Mouse (Mus musculus) right cerebral cortex, postnatal 4 days (tissue): ENCODE measurements around the gene Prdx5.

Experiments
- DNase-seq: peaks from one replicate; pipeline ENCODE4 v3.0.0-alpha.2; 2022

Gene Prdx5

GRCm38 (mm10) chr19:6909507-6910289 lies at the start of gene Prdx5, which contains the start of gene Trmt112:
Gene Prdx5, minus strand, starts transcription at chr19:6910106.
Gene Trmt112, plus strand, starts transcription at chr19:6909698.
- DNase-seq, result peak; percentile 89

DNA sequence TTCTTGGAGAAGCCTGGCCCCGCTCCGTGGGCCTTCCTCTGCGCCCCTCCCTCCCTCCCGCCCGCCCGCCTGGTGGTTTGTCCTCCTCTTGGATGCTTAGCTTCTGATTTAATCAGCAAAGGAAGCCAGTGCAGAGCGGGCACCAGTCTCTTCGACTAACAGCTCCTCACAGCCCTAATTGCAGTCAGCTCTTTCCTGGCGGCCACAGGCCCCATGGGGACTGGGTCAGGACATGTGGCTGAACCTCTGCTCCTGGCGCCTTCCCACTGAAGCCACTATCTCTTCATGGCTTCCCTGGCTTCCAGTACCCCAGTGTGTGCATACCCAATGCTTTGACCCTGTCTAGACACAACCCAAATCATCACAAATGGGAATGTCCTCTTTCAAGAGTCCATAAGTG lies 46.6 kb upstream of the Prdx5 start:
- DNase-seq, result no peak

DNA sequence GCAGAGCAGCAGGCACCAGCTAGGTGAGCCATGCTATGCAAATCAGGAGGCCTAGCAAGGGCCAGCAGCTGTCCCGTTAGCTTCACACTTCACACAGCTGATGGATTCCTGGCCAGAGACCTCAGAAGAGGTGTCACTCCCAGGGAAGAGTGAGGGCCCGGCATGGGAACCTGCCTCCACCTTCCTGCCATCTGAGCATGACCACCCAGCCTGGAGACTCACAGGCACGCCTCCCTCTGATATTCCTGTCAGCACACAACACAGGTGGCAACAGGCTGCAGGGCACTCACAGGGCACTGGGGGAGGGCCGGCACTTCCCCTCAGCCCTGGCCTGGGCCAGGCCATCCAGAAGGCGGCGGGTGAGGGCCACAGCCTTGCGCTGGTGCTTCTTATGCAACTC lies 45.5 kb upstream of the Prdx5 start:
- no peak for DNase-seq

DNA sequence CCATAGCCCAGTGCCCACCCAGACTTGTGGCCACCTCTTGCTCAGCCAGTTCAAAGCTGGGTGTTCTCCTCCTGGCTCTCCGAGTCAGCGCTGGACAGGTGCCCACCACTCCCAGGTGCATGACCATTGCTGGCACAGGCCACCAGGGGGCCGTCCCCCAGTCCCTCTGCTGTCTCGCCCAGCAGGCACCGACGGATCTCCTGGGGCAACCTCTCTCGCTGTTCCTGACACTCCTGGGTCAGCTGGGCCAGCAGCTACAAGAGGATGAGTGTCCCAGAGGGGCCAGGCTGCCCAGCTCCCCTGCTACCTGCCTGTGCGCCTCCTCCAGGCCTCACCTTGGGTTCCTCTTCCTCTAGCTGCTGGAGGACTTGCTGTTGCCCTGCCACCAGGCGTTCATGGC lies 44.1 kb upstream of the Prdx5 start:
- no peak for DNase-seq

DNA sequence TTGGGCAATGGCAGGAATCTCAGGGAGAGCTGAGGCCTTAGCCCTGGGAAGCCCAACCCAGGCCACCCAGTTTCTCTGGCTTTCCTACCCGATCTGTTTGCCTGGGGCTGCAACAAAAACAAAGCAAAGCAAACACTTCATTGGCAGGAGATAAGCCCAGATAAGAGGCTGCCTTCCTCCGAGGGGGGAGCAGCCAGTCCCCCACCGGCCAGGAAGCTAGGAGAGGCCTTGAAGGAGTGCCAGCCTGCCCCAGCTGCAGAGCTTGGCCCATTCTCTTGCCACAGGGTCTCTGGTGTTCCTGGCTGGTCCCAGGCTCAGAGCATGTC lies 42.8 kb upstream of the Prdx5 start:
- DNase-seq, result no peak

- DNase-seq, result peak; percentile 67
These were observed 42.2 kb upstream of the Prdx5 start for GRCm38 (mm10) chr19:6951994-6952711.

DNA sequence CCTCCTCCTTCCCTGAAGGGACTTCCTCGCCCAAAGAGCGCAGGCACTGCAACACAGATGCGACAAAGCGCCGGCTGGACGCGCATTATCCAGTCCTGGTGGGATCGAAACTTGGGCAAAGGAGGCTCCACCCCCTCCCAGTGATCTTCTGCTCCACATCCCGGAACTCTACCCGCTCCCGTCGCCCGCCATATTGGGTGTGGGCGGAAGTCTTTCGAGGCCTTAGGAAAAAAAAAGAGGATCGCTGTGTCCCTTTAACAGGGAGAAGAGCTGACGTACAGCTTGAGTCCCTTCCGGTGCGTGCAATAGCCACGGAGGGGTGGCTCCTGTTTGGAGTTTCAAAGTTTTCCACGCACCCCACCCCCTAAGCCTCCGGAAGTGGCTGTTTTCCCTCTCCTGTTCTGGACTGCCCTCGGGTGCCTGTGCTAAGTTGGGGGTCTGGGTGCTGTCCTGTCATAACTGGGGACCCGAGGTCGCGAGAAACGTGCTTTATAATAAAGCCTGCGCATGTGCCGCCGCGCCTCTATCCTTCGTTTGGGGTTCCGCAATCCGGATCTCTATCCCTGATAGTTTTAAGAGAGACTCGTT lies 41.6 kb upstream of the Prdx5 start:
- DNase-seq, result peak; percentile 82

DNA sequence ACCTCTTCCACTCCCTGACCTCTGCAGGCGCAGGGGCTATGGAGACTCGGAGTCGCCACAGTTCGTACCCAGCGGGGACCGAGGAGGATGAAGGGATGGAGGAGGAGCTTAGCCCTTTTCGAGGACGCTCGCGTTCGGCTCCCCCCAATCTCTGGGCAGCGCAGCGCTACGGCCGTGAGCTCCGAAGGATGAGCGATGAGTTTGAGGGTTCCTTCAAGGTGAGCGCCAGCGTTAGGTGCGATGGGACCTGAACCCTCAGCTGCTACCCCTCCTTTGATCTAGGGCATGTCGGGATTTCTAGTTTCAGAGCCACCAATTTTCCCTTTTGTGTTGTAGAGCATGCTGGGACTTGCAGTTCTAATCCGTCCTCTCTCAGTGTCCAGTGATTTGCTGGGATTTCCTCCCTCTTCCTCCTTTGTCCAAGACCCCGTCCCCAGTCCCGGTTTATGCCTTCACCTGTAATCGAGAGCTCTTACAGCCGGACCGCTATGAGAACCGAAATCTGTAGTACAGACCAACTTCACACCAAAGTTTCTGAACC lies 40.8 kb upstream of the Prdx5 start:
- peak; percentile 52 for DNase-seq

DNA sequence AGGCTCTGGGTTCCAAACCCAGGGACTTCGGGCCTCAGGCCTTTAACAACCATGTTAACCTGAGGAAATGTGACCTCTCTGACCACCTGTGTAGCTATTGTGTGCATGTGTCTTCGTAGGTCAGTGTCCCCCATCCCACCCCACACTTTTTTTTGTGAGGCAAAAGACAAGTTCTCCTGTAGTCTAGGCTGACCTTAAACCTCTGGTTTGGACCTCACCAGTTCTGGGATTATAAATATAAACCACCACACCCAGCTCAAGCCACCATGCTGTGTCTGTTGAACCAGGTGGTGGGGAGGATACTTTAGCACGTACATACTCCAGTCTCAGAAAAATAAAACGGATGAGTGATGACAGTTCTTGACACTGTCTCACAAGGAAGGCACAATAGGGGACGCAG lies 40.0 kb upstream of the Prdx5 start:
- no peak for DNase-seq

DNA sequence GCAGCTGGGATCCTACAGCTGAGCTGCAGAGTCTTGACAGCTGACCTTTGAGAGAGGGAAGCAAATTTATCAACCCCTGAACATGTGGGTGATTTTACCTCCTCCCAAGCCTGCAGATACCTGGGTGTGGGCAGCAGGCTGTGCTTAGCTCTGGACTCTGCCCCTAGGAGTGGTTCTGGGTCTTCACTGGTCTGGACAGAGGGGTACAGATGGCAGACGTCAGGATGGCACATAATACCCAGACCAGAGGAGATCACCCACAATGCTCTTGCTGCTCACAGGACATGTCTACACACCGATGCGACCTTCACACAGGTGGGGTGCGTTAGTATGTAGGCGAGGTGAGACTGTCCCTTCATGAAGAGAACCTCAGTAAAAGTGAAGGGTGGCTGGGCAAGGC lies 39.6 kb upstream of the Prdx5 start:
- no peak for DNase-seq

GRCm38 (mm10) chr19:6948186-6948585 lies 38.3 kb upstream of the Prdx5 start:
- no peak for DNase-seq

GRCm38 (mm10) chr19:6947742-6948141 lies 37.8 kb upstream of the Prdx5 start:
- DNase-seq, result no peak

- no peak for DNase-seq
These were observed 33.8 kb upstream of the Prdx5 start for GRCm38 (mm10) chr19:6943709-6944108.

DNA sequence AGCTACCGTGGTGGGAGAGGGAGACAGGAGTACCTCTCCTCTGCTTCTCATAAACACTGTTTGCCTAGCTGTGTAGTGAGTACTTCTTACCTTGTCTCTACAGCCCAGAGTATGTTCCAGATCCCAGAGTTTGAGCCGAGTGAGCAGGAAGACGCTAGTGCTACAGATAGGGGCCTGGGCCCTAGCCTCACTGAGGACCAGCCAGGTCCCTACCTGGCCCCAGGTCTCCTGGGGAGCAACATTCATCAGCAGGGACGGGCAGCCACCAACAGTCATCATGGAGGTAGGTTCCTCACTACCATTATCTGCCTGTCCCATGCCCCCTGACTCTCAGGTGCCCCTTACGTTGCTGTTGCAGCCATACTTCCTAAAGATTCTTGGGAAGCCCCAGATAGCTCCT lies 32.9 kb upstream of the Prdx5 start:
- DNase-seq, result no peak

DNA sequence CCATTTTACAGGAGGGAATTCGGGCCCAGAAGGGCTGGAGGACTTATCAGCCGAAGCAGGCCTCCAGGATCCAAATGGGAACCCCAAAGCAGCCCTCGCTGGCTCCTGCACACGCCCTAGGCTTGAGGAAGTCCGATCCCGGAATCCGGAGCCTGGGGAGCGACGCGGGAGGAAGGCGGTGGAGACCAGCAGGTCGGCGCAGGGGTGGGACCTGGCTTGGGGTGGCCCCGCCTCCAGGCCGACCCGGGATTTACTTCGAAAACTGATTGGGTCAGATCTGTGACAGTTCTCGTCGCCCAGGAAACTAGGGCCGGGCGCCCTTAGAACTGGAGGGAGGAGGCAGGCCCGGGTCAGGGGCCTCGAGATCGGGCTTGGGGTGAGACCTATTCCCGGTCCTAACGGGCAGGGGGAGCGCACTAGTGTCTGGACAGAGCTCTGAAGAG lies 32.4 kb upstream of the Prdx5 start, which contains the start of gene Gpr137:
Gpr137 (minus strand) TSS at position 232 of the 443 bp plus-strand sequence.
- DNase-seq, result peak; percentile 80

DNA sequence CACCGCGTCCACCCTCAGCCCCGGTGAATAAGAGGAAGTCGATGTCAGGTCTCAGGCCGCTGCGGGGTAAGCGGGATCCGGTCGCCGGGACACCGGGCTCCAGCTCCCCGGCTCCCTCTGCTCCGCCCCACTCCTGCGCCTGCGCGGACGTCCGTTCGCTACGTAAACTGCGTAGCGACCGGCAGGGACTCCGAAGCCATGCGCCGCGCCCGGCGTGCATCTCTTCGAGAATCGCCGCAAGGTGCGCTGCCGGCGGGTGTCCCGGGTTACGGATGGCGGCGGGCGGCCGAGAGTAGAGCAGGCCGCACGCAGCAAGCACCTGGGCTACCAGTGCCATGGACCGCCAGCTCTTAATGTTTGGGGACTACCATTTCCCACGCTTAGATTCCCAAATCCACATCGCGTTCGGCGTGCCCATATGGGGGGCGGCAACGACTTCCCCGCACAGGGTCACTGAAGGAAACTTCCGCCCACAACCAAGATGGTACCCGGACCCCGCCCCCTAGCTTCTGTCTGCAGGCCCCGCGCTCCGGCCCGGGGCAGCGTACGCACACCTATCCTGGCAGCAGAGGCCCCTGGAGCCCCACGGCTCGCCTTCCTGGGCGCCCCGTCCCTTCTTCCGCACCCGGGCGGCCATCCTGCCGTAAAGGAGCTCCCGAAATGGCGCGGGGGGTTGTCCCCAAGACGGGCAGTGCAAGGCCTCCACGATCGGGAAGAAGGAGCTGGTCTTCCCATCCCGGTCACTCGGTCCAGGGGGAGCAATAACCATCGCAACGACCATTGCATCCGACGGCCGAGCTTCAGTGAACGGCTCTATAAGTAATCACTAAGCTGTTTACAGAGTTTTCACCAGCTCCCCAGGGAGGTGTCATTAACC lies 31.7 kb upstream of the Prdx5 start, which contains the start of gene Bad:
Bad (plus strand) TSS at position 490 of the 877 bp plus-strand sequence.
- DNase-seq, result peak; percentile 98

- no peak for DNase-seq
These were observed 30.8 kb upstream of the Prdx5 start for GRCm38 (mm10) chr19:6940396-6941351.

DNA sequence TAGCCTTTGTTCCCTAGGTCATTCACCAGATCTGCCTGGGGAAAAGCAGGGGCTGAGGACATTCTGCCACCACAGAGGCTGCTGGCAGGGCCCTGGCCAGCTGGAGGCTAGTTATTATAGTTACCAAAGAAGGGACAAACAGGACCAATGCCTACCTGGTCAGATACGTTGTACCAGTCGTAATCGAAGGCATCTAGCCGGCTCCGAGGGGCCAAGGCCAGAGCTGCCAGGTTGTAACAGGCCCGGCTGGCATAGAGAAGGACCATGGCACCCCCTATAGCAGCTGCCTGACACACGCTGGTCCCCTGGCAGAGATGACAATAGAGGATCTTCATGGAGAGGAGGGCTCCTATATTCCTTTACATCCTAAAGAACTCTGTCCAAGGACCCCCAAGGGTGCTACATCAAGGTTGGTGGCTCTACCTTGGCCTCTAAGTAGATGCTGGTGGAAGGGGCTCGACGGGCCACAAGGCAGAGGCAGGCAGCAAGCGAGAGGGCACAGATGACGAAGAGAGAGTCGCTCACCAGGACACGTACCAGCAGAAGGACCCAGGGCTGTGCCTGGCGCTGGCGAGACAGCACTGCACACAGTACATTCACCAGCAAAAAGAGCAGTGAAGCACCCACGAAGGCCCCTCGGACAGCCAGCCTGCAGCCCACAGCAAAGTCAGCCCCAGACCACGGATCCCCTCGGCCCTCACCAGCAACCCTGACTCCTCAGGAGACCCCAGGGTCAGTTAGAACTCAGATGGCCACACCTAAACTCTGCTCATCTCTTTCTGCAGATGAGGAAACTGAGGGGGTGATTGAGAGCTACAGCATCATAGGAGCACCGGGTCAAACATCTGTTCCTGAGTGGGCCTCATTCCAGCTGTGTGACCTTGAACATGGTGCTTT lies 29.4 kb upstream of the Prdx5 start:
- DNase-seq, result no peak

- DNase-seq, result no peak
These were observed 27.9 kb upstream of the Prdx5 start for GRCm38 (mm10) chr19:6937541-6938465.
